In genomic region chrX:150589696-150590095, GRCm38 (mm10) we compare ENCODE assay signal across 8 mouse cellular contexts. TPM values are rescaled to one million over a fixed set of nuclear protein-coding genes. Genes with fewer than 3 reads are reported as not detected.
A peak's percentile ranks its signal among the peaks of the same experiment; 100 is the strongest.
DNase-seq lines count a peak whose midpoint lies in the region; ATAC-seq and TF ChIP-seq lines count a peak whose summit lies in the region.

TSS of gene Apex2 (minus strand) at chrX:150589868.

- no peak for TF ChIP-seq CTCF in kidney, adult 2 months (conservative IDR thresholded peaks at IDR 0.05; ENCODE audit: insufficient read depth, insufficient read length, low read depth, low read length)
- no peak for TF ChIP-seq CTCF in Patski (IDR thresholded peaks at IDR 0.05)

- CTCF ChIA-PET in Patski (lab: Charles Lee) = no interaction called here

- no peak for ATAC-seq in Patski
- no peak for ATAC-seq in forebrain, embryonic 12.5 days (ENCODE audit: low FRiP score)

- TF ChIP-seq POLR2A in kidney, adult 2 months (IDR thresholded peaks at IDR 0.05; ENCODE audit: low read depth, low read length) = no peak

- no peak within 1 kb of the TSS for H3K27ac ChIP-seq in kidney, adult 2 months (ENCODE audit: insufficient read depth, low read depth, low read length)
- H3K27ac ChIP-seq in forebrain, embryonic 12.5 days = no peak within 1 kb of the TSS

- no peaks in the 10 kb centered on the region for H3K36me3 ChIP-seq in kidney, adult 2 months (ENCODE audit: control insufficient read depth, insufficient read depth, low read length)
- H3K36me3 ChIP-seq in forebrain, embryonic 12.5 days (replicated peaks) = peaks cover 9% of the 10 kb centered on the region

- POLR2A ChIA-PET in Patski (lab: Charles Lee) = no interaction called here

- intact Hi-C loops in left cerebral cortex, postnatal 4 days (cut with DNase I) = no loop called here

- no peak for DNase-seq in kidney, adult 2 months
- DNase-seq in kidney, adult 18-20 months = no peak
- no peak for DNase-seq in Patski (ENCODE audit: low read depth, low spot score)
- no peak for DNase-seq in left cerebral cortex, postnatal 4 days
- DNase-seq in skeletal muscle tissue, adult 2 months (ENCODE audit: low read depth, low spot score) = peak; percentile 48
- no peak for DNase-seq in T-cell, adult 2 months (ENCODE audit: low spot score)
- no peak for DNase-seq in lung, postnatal 14 days

- no peak within 1 kb of the TSS for H3K9ac ChIP-seq in forebrain, embryonic 12.5 days

- no peaks in the 10 kb centered on the region for H3K27me3 ChIP-seq in kidney, adult 2 months (replicated peaks; ENCODE audit: control insufficient read depth, insufficient read depth, low read length)
- peaks cover 30% of the 10 kb centered on the region for H3K27me3 ChIP-seq in Patski
- peaks cover 8% of the 10 kb centered on the region; the same call in 1 of the 2 replicates for H3K27me3 ChIP-seq in forebrain, embryonic 12.5 days

- no peaks in the 10 kb centered on the region; the same call in 1 of the 2 replicates for H3K4me1 ChIP-seq in kidney, adult 2 months (ENCODE audit: control insufficient read depth, insufficient read depth, low read length)
- H3K4me1 ChIP-seq in forebrain, embryonic 12.5 days = no peaks in the 10 kb centered on the region

- in situ Hi-C loops in Patski (cut with MboI; ENCODE audit: low pct_unique_long_range_greater_than_20kb) = no loop called here

- no peak within 1 kb of the TSS for H3K4me2 ChIP-seq in forebrain, embryonic 12.5 days

- no peak within 1 kb of the TSS for H3K4me3 ChIP-seq in kidney, adult 2 months (ENCODE audit: insufficient read depth, low read depth, low read length)
- H3K4me3 ChIP-seq in forebrain, embryonic 12.5 days (replicated peaks) = no peak within 1 kb of the TSS; the same call in 1 of the 2 replicates

- H3K9me3 ChIP-seq in forebrain, embryonic 12.5 days = no peaks in the 10 kb centered on the region

- 64% methylated on average over 5 of the region's 5 CpGs for WGBS in kidney, adult 2 months
- 80% methylated on average over 5 of the region's 5 CpGs for WGBS in forebrain, embryonic 12.5 days

RNA-seq across cellular contexts. Expression of gene Apex2, which starts in this region (rescaled TPM):
- polyA plus RNA-seq in kidney, adult 2 months (2012; rRNA removed) = 12.5 and 13.0 TPM in 2 replicates
- polyA plus RNA-seq in Patski (2021) = 12.3 TPM
- 23.8 and 25.5 TPM in 2 replicates for polyA plus RNA-seq in forebrain, embryonic 12.5 days (2016; fragmentation: Nextera tagmentation; extraction: Ambion mirVana)
- 10 to 100 TPM; 23.1 to 25.0 TPM for total RNA-seq in left cerebral cortex, postnatal 4 days (2021)
